Mouse (Mus musculus): ENCODE data around the gene Perp.

DNA sequence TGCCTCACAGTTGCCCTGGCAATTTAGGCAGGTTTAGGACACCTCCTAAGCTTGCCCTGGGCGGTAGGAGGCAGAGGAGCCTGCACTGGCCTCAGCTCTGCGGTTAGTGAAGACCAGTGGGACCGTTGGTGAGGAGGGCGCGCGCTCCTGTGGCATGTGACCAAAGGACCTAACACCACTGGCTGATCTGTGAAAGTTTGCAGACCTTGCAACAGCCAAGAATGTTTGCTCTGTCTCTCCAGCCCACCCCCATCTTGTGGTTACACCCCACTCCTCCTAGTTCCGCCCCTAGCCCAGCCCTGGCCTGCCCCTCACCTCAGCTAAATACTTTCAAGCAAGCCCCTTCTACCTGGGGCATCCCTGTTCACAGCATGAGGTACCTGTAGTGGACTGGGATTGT is 13.0 kb upstream of the Perp start:
- TF ChIP-seq CTCF (IDR thresholded peaks at IDR 0.05; ENCODE audit: control insufficient read depth, insufficient read depth, low read length) = no peak
- no peak for TF ChIP-seq POLR2A (IDR thresholded peaks at IDR 0.05; ENCODE audit: borderline replicate concordance, control insufficient read depth, low read depth, low read length)

Data from bone marrow, adult 2 months (tissue).